Mouse (Mus musculus) heart, postnatal 0 days (tissue): ENCODE measurements around the gene C8a. TPM values are rescaled to one million over a fixed set of nuclear protein-coding genes. Genes with fewer than 3 reads are reported as not detected.

Source experiments
- ATAC-seq: fragments of 200-750 bp; cut with Nextera tagmentation; 2 replicates; pipeline ENCODE4 v1.8.0; 2017; ENCODE audit warnings: low read depth, moderate number of reproducible peaks, moderate library complexity; ENCODE audit not compliant: insufficient read depth
- DNase-seq: peaks from one replicate; pipeline ENCODE4 v3.0.0-alpha.2; 2016; ENCODE audit warnings: low spot score
- H3K27ac ChIP-seq: fragments of 300-500 bp; sonication (generic); 2 replicates; pipeline ENCODE4 v1.5.1; 2014; ENCODE audit warnings: low read depth, mild to moderate bottlenecking
- H3K27me3 ChIP-seq: fragments of 300-500 bp; sonication (generic); 2 replicates; pipeline ENCODE4 v1.6.1; 2014; ENCODE audit warnings: low read length, mixed read lengths; ENCODE audit not compliant: control insufficient read depth, insufficient read depth
- H3K36me3 ChIP-seq: fragments of 300-500 bp; sonication (generic); replicated peaks from 2 replicates; pipeline ENCODE4 v1.6.1; 2014; ENCODE audit warnings: low read length, mixed read lengths; ENCODE audit not compliant: control insufficient read depth, insufficient read depth
- H3K4me1 ChIP-seq: fragments of 300-500 bp; sonication (generic); 2 replicates; pipeline ENCODE4 v1.6.1; 2014; ENCODE audit warnings: antibody characterized with exemption; ENCODE audit not compliant: control insufficient read depth, insufficient read depth
- H3K4me2 ChIP-seq: fragments of 300-500 bp; sonication (generic); 2 replicates; pipeline ENCODE4 v1.6.1; 2014; ENCODE audit warnings: low read depth, mild to moderate bottlenecking, low read length, moderate library complexity
- H3K4me3 ChIP-seq: fragments of 300-500 bp; sonication (generic); 2 replicates; pipeline ENCODE4 v1.5.1; 2014; ENCODE audit warnings: low read depth, low read length
- H3K9ac ChIP-seq: fragments of 300-500 bp; sonication (generic); replicated peaks from 2 replicates; pipeline ENCODE4 v1.6.1; 2014; ENCODE audit warnings: low read depth, low read length, mixed read lengths
- H3K9me3 ChIP-seq: fragments of 300-500 bp; sonication (generic); replicated peaks from 2 replicates; pipeline ENCODE4 v1.6.1; 2016; ENCODE audit warnings: low read length; ENCODE audit not compliant: control insufficient read depth
- CTCF ChIP-seq: IDR thresholded peaks from 2 replicates; pipeline ENCODE4 v1.5.1; 2016; ENCODE audit warnings: antibody characterized with exemption, control low read depth, low read depth
- EP300 ChIP-seq: IDR thresholded peaks from 2 replicates; pipeline ENCODE4 v1.6.1; 2016; ENCODE audit warnings: antibody characterized with exemption, low read depth
- WGBS: fragments of 180-500 bp; shearing (Covaris S2); extraction: QIAGEN DNeasy Blood & Tissue Kit; methylation state at CpG from one replicate; pipeline ENCODE4 v1.1.7; 2014; 5-methylcytosine and 5-hydroxymethylcytosine counted together
- polyA plus RNA-seq: library from polyadenylated mRNA; unstranded; fragments of >200 nt; fragmentation: Nextera tagmentation; extraction: Ambion mirVana; gene quantifications from 2 replicates; pipeline ENCODE4 v1.2.1, GENCODE M21; 2015
- total RNA-seq: library from RNA; depleted of rRNA; stranded (reverse); fragments of >200 nt; gene quantifications from 2 replicates; pipeline ENCODE4 v1.2.3, GENCODE M21; 2014; ENCODE audit warnings: low replicate concordance; rRNA removed

C8a gene
- total RNA-seq (not detected in 2 replicates), polyA plus RNA-seq (not detected in 2 replicates)

- no peaks in the 10 kb centered on the region for H3K9me3 ChIP-seq
- no peaks in the 10 kb centered on the region for H3K4me1 ChIP-seq
- H3K36me3 ChIP-seq: no peaks in the 10 kb centered on the region
- no peaks in the 10 kb centered on the region for H3K27me3 ChIP-seq
- ATAC-seq: no peak
- no peak within 1 kb of the TSS for H3K27ac ChIP-seq
- no peak for TF ChIP-seq EP300
- TF ChIP-seq CTCF: no peak
- 70% methylated on average over 3 of the region's 3 CpGs for WGBS
- H3K4me2 ChIP-seq: no peak within 1 kb of the TSS
- no peak for DNase-seq
- H3K4me3 ChIP-seq: no peak within 1 kb of the TSS
- no peak within 1 kb of the TSS for H3K9ac ChIP-seq
Measured at GRCm38 (mm10) chr4:104876323-104876722, at the start of gene C8a. Gene C8a, minus strand, starts transcription at chr4:104876398.

- Histone ChIP-seq H3K4me3 (no peak overlapping the region), H3K4me2 (no peak overlapping the region), H3K27me3 (no peaks in the 10 kb centered on the region), H3K4me1 (no peaks in the 10 kb centered on the region), H3K9me3 (no peaks in the 10 kb centered on the region), H3K36me3 (no peaks in the 10 kb centered on the region), H3K27ac (no peak overlapping the region), H3K9ac (no peak overlapping the region)
- 76% methylated on average over 5 of the region's 5 CpGs for WGBS
- DNase-seq (no peak), ATAC-seq (no peak)
- no peak for TF ChIP-seq EP300
Measured at GRCm38 (mm10) chr4:104925383-104925782, 49.2 kb upstream of the C8a start.

DNA sequence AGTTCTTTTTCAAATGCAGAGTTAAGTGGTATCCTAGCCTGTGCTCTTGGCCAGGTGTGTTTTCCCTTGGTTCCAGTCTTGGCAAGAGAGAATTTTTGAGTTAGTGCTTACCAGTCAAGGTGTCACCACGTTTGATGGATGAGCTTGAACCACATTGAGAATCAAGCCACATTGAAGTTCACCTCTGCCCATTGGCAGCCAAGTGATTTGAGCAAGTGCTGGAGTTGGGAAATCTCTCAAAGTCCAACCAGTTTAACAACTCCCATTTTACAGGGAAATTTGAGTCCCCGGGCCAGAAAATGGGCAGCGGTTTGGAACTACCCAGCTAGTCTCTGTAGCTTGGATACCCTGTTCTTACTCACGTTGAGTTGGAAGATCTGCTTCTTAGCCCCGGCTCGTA is 41.8 kb upstream of the C8a start:
- no peaks in the 10 kb centered on the region for H3K27me3 ChIP-seq
- no peaks in the 10 kb centered on the region for H3K36me3 ChIP-seq
- no peak overlapping the region for H3K27ac ChIP-seq
- H3K9ac ChIP-seq: no peak overlapping the region
- 83% methylated on average over 6 of the region's 6 CpGs for WGBS
- no peak overlapping the region for H3K4me2 ChIP-seq
- no peak overlapping the region for H3K4me3 ChIP-seq
- TF ChIP-seq CTCF (no peak), EP300 (no peak)
- no peaks in the 10 kb centered on the region for H3K4me1 ChIP-seq
- no peak for DNase-seq
- H3K9me3 ChIP-seq: no peaks in the 10 kb centered on the region
- ATAC-seq: no peak

DNA sequence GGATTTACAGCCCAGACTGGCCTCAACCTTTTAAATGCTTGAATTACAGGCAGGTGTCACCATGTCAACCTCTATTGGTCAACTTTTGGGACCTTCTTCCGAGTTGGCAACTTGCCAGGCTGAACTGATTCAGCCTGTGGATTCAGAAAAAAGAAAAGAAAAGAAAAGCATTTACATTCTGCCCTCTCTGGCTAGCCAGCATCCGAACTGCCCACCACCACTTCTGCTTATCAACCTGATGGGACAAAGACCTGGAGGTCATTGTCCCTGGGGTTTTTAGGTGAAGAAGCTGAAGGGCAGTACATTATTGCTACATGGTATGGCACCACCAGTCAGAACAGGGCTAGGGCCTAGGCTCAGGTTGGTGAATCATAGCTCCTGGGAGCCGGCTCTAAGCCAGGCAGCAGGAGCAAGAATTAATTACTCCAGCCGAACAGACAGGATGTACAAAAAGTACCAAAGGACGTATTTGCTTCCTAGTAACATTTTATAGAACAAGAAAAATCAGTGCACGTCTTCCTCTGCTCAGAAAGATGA is 38.6 kb upstream of the C8a start:
- H3K27ac ChIP-seq: no peak overlapping the region
- ATAC-seq: no peak
- TF ChIP-seq EP300 (no peak), CTCF (no peak)
- DNase-seq: no peak
- H3K9me3 ChIP-seq: no peaks in the 10 kb centered on the region
- no peaks in the 10 kb centered on the region for H3K36me3 ChIP-seq
- no peak overlapping the region for H3K4me2 ChIP-seq
- 66% methylated on average over 6 of the region's 6 CpGs for WGBS
- H3K27me3 ChIP-seq: no peaks in the 10 kb centered on the region
- H3K9ac ChIP-seq: no peak overlapping the region
- no peak overlapping the region for H3K4me3 ChIP-seq
- H3K4me1 ChIP-seq: no peaks in the 10 kb centered on the region

DNA sequence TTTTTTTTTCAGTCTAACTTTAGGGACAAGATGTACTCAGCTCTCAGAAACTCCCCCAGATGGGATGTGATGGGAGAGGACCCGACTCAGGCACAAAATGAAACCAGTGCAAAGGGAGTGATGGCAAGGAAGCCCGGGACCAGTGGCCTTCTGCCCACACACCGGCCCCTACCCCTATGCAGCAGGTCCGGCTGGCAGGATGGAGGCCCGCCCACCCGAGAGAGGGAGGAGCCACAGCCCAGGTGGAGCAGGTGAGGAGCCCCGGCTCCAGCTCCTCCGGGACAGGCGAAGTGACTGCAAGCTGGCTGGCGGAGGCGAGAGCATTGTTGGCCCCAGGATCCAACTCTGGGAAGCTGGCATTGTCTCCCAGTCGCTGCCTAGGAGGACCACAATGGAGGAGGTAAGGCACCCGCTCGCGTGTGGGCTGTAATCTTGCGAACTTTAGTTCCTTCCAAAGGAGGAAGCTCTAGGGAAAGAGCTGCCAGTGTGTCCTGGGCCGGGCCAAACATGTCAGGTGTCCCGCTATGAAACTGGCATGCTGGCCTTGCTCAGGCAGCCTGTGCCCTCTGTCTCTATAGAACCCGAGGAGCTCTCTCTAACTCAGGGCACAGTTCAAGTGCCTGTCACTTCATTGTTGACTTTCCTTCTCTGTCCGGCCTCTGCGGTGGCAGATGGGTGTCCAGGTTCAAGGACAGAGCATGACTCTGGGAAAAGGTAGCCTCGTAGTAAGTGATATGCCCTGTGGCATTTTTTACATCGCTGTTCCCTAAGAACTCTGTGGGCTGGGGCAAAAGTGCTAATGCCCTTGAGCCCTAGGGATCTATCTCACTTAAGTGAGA is 37.3 kb upstream of the C8a start, which contains the start of gene Fyb2:
TSS of gene Fyb2 (plus strand) at position 166 of the 839 bp plus-strand sequence.
- WGBS: 19% methylated on average over 23 of the region's 23 CpGs
- Histone ChIP-seq H3K9me3 (no peaks in the 10 kb centered on the region), H3K27ac (no peak within 1 kb of the TSS), H3K4me2 (peak within 1 kb of the TSS; percentile 46), H3K9ac (no peak within 1 kb of the TSS), H3K4me1 (no peaks in the 10 kb centered on the region), H3K36me3 (no peaks in the 10 kb centered on the region), H3K27me3 (no peaks in the 10 kb centered on the region), H3K4me3 (peak within 1 kb of the TSS; percentile 25; the same call in 1 of the 2 replicates)
- ATAC-seq (no peak), DNase-seq (no peak)
- no peak for TF ChIP-seq CTCF
- no peak for TF ChIP-seq EP300
